Mouse (Mus musculus) inflammation-experienced regulatory T-cells, adult 6 months (primary cell): ENCODE data around the gene Cltrn. TPM values are rescaled to one million over a fixed set of nuclear protein-coding genes. Genes with fewer than 3 reads are reported as not detected.
A peak's percentile ranks its signal among the peaks of the same experiment; 100 is the strongest.

ENCODE experiments used
- ATAC-seq: one replicate; pipeline ENCODE4 v1.8.0; 2017
- polyA plus RNA-seq, 3 experiments: library from polyadenylated mRNA; unstranded; fragments of 100-300 nt; shearing (Covaris generic); gene quantifications; one replicate each; pipeline ENCODE4 v1.2.1; 2017

Cltrn gene
- polyA plus RNA-seq: not detected

DNA sequence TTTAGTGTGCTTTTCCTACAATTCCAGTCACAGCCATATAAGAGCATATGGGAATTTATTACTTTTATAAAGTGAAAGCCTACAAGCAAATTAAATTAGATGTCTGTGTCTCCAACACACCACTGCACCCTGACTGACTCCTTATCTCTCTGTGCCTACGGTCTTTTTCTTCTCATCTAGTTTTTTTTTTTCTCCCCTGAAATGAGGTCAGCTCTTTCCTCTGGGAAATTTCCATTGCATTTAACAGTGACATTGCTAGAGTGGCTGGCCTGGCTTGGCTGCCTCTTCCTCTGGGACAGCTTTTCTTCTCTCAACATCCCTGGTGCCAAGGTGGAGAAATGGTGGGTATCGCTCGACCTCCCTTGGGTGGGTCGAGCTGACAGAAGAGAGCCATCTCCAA, at the start of gene Cltrn:
TSS of gene Cltrn (plus strand) at position 249 of the 400 bp plus-strand sequence.
- ATAC-seq: no peak

DNA sequence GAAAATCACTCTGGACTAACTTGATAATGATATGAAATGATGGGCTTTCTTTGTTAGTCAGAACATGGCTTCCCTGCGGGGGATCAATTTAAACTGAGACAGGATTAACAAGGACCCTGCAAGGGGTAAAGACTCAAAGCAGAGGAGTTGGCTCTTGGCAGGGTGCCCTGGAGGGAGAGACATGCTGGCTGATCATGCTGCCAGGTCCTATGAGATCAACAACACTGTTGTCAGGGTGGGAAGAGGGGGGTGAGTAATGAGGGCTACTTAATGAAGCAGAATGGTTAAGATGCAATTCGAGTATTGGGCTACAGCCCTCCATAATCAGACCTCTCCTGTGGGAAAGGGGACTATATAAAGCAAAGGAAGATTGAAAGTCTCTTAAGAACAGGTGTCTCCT, 49.7 kb upstream of the Cltrn start:
- ATAC-seq: no peak

DNA sequence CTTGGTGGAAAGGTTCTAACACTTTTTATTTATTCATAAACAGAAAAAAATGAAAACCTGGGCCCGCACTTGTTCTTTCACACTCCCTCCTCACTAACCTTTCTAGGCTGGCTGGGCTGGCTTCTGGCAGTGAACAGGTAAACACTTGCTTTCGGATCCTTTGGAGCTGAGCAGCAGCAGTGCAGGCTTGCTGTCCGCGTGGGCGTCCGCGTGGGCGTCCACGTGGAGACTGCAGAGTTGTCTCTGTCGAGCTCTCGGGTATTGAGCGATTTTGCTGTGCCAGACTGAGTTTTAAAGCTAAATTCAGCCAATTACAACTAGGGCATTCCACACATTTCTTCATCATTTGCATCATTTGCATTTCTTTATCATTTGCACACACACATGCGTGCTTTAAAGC, 46.6 kb upstream of the Cltrn start:
- no peak for ATAC-seq

DNA sequence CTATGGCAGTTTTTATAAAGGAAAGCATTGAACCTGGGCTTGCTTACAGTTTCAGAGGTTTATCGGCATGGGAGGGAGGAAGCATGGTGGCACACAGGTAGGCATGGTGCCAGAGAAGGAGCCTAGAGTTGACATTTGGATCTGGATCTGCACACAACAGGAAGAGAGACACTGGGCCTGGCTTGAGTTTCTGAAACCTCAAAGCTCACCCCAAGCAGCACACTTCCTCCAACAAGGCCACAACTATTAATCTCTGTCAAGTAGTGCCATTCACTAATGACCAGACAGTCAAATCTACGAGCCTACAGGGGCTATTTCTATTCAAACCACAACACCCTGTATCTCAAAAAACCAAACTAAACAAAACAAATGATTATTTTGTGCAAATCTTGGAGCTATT, 41.9 kb upstream of the Cltrn start:
- no peak for ATAC-seq

DNA sequence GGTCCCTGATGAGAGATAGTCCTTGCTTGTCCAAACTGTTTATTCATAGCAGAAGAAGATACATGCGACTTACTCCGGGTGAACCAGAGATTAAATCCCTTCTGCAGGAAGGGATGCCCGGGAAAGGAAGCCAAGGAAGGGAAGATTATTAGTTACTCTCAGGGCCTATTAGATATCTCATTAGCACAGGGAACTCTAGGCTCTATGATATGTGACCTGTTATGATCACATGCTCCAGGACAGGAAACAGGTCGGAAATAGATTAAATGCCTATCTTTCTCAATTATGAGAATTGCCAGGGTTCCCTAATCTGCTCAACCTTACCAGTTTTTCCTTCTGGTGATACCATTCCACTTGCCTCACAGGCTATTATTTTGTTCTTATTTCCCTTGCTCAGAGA, 32.9 kb upstream of the Cltrn start:
- no peak for ATAC-seq

DNA sequence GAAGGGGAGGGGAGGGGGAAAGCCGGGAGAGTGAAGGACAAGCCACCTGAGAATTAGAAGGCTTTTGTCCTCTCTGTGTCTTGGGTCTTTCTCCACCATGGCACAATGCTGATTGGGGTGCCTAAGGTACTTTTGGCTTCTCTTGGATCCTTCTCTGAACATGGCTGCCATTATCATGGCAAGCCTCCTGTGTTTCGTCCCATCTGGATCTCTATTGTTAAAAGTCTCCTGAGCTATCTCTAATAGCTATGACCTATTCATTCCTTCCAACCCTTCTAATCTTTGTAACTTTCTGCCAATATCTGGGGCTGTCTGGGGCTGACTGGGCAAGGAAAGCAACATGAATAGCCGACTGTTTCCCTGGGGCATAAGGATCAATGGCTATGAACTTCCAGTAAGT, 30.1 kb upstream of the Cltrn start:
- no peak for ATAC-seq

DNA sequence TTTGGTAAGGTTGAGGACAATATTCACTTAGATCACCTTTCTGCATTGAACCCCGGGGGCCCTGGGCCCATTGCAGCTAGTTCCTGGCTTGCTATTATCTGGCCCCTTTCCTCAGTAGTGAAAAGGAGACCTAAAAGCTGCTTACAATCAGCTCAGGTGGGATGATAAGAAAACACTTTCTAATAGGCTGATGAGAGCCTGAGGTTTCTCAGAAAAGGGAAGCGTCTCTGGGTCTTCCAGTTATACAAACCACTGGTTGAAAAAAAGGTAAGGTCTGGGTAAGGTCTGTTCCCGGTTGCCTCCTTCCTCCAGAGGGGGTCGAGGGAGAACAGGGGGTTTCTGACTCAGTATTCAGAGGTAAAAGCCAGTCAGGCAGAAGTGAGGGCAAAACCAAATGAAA, 29.6 kb upstream of the Cltrn start:
- no peak for ATAC-seq

DNA sequence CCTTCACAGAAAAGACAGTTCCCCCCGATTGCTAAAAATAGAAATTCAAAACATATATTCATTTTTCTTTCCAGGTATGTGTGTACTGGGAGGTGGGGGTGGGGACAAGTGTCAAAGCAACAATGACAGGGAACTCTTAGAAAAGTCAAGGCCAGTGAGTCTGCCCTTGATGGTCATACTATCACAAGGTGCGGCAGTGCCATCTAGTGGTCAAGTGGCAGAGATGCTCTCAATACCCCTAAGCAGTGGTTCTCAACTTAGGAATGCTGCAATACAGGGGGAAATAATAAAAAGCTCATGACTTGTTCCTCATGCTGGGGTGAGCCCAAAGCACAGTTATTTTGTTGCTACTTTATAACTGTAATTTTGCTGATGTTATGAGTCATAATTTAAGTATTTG, 22.4 kb upstream of the Cltrn start:
- ATAC-seq: peak; percentile 90

DNA sequence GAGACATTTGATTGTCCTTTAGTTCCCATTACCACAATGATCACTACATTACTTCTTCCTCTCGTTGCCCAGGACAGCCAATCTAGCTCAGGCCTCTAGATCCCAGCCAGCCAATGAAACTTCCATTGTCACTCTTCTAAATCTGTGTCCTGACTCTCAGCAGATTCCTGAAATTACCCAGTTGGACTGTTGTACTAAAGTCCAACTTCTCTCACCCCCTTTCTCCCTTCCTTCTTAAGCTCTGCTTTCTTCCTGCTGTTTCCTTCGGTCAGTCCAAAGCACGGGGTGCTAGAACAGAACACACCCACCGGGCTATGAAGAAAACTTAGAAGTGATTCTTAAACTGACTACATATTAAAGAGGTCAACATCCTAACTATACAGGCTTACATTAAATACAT, 19.7 kb upstream of the Cltrn start:
- ATAC-seq: no peak

DNA sequence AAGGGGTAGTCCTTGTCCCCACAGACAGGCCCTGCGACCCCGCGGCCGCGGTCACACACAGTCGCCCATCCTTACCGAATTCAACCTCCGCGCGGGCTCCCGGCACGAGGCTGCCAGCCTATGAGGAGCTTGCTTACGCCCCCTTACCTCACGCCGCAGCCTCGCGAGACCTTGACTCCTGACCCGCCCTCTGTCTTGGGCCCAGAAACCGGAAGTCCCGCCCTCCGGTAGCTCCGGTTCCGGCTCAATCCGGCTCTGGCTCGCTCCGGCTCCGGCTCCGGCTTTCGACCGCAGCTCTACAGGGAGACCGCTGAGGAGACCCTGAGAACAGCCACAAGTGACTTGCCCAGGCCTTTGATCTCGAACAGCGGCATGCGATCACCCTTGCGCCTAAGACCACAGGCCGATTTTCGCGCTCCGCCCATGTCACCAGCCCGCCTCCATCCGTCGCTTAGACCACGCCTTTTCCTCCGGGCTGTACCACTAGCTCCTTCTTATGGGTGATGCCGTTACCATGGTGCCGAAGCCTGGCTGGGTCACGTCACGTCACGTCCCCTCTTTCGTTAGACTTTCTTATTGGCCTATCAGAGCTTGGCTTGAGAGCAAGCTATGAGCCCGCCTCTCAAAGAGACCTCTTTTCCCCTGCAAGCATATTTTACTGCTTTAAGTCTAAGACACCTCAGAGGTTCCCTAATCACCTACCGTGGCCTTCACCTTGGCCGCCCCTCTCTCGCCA, 12.4 kb upstream of the Cltrn start, which contains the start of gene Siah1b:
TSS of gene Siah1b (minus strand) at position 454 of the 736 bp plus-strand sequence.
- ATAC-seq: peak; percentile 94

DNA sequence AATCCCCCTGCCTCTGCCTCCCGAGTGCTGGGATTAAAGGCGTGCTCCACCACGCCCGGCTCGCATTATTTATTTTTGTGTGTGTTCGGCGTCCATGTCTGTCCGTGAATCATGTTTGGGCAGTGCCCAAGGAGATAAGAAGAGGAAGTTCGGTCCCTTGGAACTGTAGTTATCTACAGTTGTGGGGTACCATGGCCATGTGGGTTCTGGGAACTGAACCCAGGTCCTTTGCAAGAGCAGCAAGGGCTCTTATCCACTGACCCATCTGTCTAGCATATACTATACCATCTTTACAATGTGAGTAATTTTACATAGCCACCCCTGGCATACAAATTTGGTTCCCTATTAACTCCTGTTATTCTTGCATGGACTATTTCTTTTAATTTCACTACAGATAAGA, 6.6 kb upstream of the Cltrn start:
- ATAC-seq: no peak

DNA sequence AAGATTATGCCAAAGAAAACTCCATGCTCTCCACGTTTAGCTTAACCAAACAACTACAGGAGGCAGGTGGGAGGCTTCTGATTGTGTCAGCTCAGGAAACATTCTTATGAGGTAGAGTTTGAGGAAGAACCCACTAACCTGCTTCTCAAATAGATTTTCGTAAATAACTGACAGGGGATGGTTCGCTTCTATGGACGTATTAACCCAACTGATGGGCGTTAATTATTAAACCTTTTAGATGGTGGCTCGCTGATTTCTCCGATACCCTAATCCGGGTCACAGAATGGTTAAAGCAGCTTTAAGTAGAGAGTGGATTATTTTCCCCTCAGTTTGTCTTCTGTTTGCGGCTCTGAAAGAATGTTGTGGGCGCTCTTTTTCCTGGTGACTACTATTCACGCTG, 1.3 kb downstream of the Cltrn start:
- ATAC-seq: no peak

DNA sequence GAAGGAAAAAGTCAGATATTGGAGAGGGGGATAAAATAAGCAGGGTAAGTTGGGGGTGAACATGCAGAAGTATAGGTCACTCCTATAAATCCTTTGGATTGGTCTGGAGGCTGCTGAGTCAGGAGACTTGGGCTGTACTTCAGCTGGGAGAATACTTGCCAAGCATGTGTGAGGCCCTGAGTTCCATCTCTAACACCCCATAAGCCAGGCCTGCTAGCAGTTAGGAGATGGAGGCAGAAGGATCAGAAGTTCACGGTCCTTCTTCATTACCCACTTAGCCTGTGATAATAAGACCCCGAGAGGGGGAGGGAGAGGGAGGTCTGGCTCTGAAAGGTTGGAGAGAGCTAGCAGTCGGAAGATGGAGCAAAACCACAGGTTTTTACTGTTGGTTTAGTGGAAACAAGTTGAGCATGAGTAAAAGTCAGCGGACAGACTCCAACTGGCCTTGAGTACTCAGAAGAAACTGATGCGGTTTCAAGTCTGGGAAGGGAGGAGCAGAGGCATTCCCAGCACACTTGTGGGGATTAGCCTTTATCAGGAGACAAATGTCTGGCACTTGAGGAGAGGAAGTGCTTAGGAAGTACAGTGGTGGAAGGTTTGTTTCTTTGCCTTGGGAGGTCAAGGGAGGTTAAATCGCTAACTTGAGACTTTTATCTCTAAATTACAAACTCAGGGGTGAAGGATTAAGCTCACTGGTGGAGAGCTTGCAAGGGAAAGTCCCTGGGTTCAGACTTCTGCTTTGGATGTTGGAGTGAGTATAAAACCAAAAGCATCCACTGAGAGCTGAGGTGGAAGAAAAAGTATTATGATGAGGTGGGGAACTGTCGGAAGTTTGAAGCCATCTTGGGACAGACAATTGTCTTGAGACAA, 3.9 kb downstream of the Cltrn start:
- ATAC-seq: no peak

DNA sequence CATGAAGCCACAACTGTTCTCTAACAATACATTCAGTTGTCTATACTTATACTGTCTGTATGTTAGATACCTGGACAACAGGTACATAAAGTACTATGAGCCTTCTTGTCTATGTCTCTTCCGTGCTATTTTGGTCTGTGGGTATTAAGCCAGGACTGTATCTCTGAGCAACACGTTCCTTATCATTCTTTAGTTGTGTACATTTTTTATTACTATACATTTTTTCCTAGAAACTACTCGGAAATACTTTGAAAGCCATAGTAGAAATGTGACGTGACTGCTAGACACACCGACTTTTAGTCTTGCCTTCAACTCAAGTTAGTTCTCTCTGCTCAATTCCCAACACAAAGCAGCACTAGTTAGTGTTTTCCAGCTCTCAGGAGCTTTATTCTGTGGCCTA, 4.8 kb downstream of the Cltrn start:
- no peak for ATAC-seq

DNA sequence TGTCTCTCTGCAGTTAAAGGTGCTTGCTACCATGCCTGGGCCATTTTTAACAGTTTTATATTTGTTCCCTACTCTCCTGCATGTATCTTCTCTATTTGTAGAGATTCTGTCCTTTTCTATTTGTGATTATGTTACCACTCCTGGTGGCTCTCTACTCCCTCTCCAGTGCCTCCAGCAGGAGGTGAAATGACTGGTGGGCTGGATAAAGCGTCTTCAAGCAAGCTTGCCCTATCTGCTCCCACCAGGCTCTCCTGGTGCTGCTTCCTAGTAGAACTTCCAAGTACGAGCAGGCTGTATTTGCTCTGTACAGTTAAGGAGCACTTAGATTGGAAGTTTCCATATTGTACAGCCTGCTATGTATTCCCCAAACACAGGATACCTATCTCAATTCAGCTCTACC, 7.2 kb downstream of the Cltrn start:
- no peak for ATAC-seq

DNA sequence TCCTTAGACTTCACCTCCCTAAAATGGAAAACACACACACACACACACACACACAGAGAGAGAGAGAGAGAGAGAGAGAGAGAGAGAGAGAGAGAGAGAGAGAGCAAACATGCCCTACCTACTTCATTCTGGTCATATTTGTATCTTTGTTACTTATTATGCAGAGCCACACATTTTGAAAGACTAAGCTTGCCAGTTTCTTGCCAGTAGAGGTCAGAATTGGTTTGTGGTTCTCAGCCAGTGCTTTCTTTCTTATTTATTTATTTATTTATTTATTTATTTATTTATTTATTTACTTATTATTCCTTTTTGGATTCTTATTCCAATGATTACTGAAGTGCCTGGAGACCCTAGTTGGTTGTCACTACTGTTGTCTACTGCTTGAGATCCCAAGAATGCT, 12.9 kb downstream of the Cltrn start:
- ATAC-seq: no peak

DNA sequence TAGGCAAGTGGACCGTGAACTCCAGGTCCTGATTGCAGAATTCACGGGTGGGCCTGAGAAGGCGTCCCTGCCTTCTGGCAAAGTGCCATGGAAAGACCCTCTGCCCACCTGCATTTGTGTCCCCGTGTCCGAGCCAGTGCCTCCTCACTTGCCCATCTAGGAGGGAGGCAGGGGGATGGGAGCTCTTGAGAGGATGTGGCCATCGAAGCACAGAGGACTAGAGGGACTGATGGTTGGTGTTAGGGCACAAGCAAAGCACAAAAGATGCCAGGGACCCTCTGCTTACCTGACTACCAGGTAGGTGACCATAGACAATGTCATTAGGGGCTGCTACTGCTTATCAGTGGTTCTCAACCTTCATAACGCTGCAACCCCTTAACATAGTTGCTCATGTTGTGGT, 13.6 kb downstream of the Cltrn start:
- ATAC-seq: no peak

DNA sequence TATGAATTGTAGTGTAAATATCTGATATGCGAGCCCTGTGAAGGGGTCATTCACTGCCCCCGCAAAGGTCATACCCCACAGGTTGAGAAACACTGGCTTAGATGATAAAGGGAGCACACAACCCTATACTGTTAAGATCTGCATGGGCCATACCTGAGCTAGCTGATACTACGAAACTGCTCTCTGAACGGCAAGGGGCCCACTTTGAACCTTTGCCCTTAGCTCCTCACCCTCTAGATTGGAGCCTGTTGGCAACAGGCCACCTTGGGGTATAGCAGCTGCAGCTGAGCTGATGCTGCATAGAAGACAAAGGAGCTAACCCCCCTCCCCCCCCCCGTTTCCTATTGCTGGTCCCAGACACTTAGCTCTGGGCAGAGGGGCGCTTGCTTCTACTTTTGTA, 14.0 kb downstream of the Cltrn start:
- no peak for ATAC-seq

DNA sequence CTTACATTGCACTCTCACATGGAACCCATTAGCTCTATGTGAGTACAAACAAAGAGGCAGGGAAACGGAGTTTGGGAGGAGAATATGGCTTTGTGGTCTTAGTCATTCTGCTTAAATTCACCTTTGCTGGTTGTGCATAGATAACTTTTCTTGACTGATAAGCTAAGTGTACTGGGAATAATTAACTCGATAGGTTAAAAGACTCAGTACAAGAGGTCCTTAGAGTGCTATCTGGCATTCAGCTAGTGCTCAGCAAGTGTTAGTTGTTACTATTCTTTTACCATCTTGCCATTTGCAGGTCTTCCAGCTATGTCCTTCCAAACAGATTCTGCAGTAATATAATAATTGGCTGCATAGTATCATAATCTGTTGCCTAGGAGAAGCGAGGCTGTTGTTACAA, 22.5 kb downstream of the Cltrn start:
- no peak for ATAC-seq

DNA sequence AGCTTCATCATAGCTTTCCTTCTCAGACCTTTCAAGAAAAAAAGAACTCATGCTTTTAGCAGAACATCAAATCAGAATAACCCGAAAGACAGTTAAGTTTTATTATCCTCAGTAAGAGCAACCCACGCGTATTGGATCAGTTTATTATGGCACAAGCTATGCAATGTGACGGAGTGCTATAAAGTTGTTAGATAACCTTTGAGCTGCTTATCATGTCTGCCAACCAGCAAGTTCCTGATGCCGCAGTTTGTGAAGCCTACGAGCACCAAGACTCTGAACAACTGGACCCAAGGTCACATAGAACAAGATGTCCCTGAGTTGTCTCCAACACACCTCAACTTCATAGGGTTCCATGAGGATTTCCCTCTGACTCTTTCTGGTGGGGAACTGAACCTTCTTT, 25.1 kb downstream of the Cltrn start:
- ATAC-seq: no peak

DNA sequence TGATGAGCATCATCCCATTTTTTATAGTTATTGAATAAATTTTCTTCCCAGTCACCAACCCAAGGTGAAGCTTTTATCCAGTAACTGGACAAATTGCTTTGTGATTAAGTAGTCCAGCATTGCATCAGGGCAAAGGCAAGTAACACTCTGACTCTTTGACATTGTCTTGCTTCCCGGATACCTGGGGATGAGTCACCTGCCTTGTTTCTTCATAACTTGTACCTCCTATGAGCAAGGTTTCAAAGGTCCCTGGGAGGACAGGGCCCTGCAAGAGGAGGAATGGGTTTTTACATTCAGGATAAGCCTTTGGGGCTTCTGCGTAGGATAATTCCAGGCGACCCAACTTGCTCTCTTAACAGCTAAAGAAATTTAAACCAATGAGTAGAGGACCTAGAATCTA, 35.3 kb downstream of the Cltrn start:
- no peak for ATAC-seq

DNA sequence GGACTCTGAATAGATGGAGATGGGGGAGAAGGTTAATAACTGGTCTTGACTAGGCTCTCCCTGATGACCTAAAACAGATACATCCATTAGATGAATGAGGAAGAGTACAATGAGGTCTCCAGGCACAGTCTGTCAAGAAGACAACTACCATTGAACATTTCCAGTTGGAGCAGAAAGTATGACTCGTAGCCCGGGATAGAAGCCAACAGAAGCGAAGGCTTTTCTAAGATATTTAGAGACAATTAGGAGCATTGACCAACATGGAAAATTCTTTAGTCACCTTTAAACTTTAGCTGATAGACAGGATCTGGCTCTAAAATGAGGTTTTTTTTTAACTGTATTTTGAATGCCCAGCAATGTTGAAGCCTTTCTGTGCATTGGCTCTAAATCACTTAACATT, 44.9 kb downstream of the Cltrn start:
- no peak for ATAC-seq

DNA sequence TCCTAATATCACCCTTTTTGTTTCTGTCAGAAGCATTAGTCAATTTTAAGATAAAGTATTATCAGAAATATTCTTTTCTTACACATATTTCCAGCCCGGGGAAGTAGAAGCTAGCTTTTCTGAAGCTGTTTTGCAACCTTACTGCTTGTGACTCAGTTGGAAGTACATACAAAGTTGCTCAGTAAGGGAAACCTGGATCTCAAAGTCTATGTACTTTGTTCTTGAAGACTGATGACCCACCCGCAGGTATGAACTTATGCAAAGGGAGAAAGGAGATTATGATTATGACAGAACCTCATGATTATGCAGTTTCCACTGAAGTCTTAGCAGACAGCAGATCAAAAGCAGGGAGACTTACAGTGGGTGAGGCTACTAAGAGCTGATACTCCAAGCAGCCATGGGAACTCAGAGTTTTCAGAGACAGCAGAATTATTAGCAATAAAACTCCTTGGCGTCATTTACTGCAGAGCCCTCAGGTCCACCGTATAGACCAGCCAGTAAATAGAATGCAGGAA, 46.7 kb downstream of the Cltrn start:
- ATAC-seq: no peak

DNA sequence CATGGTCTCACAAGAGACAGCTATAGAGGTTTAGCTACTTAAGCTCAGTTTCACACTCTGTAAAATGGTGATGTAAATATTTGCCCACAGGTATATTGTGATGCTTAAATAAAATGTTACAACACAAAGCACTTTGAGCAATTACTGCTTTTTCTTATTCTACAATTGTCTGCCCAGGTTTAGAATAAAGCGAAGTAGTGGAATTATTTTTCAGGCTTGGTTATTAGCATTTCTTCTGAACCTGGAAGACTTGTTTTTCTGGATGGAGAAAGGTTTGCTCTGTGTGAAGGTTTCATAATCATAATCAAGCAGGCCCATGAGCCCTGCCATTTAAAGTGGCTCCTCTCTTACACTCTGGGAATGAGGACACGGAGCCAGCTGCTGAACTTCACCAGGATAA, 50.4 kb downstream of the Cltrn start, which contains the start of gene Ace2:
TSS of gene Ace2 (plus strand) at position 301 of the 400 bp plus-strand sequence.
- ATAC-seq: no peak
